Mouse (Mus musculus): Measurements from ENCODE around the gene Rxrg. TPM values are rescaled to one million over a fixed set of nuclear protein-coding genes. Genes with fewer than 3 reads are reported as not detected.

Gene Rxrg
- polyA plus RNA-seq, 1 experiment from 2014 or later: 0.93 TPM

DNA sequence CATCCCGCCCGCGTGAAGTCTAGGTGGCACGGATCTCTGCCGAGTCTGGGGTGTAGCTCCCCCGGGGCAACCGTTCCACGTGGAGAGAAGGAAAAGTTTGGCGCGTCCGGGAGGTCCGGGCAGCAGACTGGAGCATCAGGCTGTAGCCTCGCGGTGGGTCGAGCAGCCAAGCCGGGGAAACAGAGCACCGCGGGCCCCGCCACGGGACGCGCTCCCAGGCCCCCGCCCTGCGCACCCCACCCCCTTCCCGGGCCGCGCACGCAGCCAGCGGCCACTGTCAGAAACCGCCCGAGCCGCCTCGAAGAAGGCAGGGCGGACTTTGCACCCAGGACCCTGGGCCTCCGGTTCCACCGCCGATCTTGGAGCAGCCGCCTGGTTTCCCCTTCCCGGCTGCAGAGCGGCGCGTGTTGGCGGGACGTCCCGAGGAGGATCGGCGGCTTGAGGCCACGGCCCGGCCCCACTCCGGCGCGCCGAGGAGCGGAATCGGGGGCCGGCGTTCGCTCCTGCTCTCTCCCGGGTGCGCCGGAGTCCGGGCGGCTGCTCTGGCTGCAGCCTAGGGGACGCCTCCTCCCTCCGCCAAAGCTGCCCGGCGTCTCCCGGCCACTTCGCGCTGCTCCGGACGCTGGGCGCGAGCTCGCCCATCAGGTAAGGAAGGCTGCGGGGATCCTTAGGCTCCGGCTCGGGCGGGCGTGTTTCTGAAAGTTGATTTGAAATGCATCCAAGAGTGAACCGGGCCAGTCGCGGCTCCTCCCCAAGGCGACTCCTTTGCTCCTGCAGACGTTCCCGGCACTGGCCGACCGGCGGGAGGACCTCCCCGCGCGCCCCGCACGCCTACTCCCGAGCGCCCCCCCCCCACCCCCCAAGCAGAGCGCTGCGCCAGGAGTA, 90.4 kb downstream of the Rxrg start:
- peak; percentile 53; the same call in 1 of the 2 replicates for ATAC-seq (replicated peaks; ENCODE audit: insufficient number of reproducible peaks, insufficient read depth, low FRiP score, low read depth)
- Histone ChIP-seq H3K36me3 (no peaks in the 10 kb centered on the region), H3K4me1 (replicated peaks) (peaks cover 26% of the 10 kb centered on the region), H3K27ac (no peak overlapping the region), H3K9ac (peak overlapping the region; percentile 34), H3K4me3 (peak overlapping the region; percentile 55), H3K27me3 (peaks cover 80% of the 10 kb centered on the region), H3K9me3 (replicated peaks) (no peaks in the 10 kb centered on the region), H3K4me2 (peak overlapping the region; percentile 96)
- under 1% methylated on average over 98 of the region's 98 CpGs for WGBS

DNA sequence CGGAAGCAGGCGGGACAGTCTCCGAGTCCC, 90.9 kb downstream of the Rxrg start, which contains the start of gene Lmx1a:
Gene Lmx1a (plus strand): TSS at position 6 of the 30 bp plus-strand sequence.
- H3K4me2 ChIP-seq: peak within 1 kb of the TSS; percentile 96
- H3K27me3 ChIP-seq: peaks cover 84% of the 10 kb centered on the region
- no peak within 1 kb of the TSS for H3K27ac ChIP-seq
- H3K4me3 ChIP-seq: peak within 1 kb of the TSS; percentile 55
- no peaks in the 10 kb centered on the region for H3K9me3 ChIP-seq (replicated peaks)
- peak within 1 kb of the TSS; percentile 34 for H3K9ac ChIP-seq
- WGBS: 2% methylated on average over 3 of the region's 3 CpGs
- ATAC-seq (replicated peaks; ENCODE audit: insufficient number of reproducible peaks, insufficient read depth, low FRiP score, low read depth): no peak
- H3K4me1 ChIP-seq (replicated peaks): peaks cover 26% of the 10 kb centered on the region
- no peaks in the 10 kb centered on the region for H3K36me3 ChIP-seq

Other genes starting within 250 kb of the Rxrg start
- gene Aldh9a1, start 248.4 kb upstream of the Rxrg start, polyA plus RNA-seq (2015; fragmentation: Nextera tagmentation; extraction: Ambion mirVana): 25.3 and 35.4 TPM in 2 replicates
- gene Mgst3, start 204.5 kb upstream of the Rxrg start, polyA plus RNA-seq (2015; fragmentation: Nextera tagmentation; extraction: Ambion mirVana): 145 and 154 TPM in 2 replicates
- 0.31 and 0.32 TPM in 2 replicates for gene Lrrc52, start 131.6 kb upstream of the Rxrg start, polyA plus RNA-seq (2015; fragmentation: Nextera tagmentation; extraction: Ambion mirVana)
- 0.04 and 0.13 TPM in 2 replicates for gene Lmx1a, start 90.9 kb downstream of the Rxrg start, polyA plus RNA-seq (2015; fragmentation: Nextera tagmentation; extraction: Ambion mirVana)

Data from heart, embryonic 15.5 days (tissue).